Mouse (Mus musculus): ENCODE results near the gene Wbp2.
"Not testable (repeated sequence)": the region's sequence is repeated elsewhere in the genome, so short reads cannot be mapped to it uniquely, and the experiment has no call there.

Wbp2 gene

DNA sequence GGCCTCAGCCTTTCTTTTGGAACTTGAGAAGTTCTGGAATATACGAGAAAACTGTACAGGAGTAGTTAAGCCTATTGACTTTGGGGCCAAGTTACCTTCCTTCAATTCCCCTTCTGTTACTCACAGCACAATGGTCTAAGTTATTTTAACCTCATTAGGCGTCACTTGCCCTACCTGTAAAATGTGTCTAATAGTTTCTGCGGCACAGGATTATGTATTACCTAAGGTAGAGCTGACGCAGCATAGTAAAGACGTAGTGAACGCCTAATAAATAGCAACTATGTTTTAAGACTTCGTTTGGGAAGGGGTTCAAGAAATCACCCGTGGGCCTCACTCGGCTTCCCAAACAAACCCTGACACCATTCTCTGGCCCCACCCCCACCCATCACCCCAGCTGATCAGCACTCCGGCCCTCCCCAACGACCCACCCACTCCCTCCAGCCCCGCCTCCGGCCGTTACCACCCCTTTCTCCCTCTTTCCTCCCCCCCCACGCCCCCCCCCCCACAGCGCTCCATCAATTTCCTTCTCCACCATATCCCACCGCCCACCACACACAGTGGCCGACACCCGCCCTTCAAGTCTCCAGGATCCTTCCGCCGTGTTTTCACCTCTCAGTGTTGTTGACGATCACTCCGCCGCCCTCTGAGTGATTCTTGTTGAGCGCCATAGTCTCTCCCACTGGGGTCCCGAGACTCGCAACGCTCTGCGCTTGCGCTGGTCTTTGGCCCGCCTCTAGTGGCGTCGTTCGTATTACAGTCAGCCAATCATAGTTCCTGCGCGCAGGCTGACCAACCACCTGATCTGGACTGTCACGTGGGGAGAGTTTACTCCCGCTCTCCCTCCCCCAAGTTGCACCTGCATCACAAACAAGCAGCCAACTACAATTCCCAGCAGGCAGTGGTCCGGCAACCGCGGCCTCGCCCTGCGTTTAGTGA is at the start of gene Wbp2:
TSS of gene Wbp2 (minus strand) at position 738 of the 936 bp plus-strand sequence.
- DNase-seq = peak; percentile 100

DNA sequence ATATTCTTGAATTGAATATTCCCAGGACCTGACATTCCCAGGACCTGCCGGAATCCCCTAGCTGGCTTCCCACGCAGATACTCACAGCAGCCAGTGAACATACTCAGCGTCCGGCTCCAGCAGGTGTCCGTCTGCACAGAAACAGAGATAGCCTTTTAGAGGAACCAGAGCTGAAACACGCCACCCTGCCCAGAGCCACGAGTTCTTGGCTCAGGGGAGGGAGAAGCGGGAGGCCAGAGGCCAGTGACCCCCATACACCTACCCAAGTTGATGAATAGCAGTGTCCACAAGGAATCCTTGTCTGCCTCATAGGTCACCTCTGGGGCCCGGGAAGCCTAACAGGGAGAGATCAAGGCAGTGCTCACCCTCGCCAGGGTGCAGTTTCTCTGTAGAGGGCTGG is 47.4 kb upstream of the Wbp2 start:
- DNase-seq = peak; percentile 33

GRCm38 (mm10) chr11:116133497-116133896 is 46.7 kb upstream of the Wbp2 start:
- peak; percentile 29 for DNase-seq

GRCm38 (mm10) chr11:116132366-116133333 is 45.9 kb upstream of the Wbp2 start:
- peak; percentile 63 for DNase-seq

DNA sequence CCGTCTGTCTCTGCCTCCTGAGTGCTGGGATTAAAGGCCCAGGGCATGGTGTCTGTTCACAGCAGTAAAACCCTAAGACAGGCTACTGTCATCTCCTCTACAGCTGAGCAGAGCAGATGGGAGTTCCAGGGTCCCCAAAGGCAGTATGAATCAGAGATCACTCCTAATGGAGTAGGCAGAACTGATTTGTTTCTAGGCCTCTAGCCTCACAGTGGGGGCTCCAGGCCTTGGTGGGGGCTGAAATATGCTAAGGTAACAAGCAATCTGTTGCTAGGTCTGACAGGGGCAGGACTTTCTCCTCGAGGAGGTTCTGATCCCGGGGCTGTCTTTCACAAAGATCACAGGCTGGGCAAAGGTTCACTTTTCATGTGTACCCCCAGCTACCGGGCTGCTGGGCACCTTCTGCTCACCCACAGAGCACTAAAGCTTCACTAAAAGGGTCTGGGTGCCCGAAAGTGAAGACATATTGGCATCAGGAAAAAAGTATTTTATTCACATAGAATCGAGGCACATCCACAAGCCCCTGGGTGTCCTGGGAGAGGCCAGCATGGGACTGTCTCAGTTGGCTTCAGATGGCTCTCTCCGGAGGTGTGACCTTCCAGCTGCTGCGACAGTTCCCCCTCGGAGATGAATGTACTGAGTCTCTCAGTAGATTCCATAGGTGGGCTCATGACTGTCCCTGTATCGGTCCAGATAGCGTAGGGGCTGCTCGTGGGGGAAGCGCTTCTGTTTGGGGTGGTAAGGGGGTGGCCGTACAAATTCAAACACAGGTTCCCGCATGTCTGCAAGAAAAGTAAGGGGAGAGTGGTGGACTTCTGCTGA is 44.8 kb upstream of the Wbp2 start:
- DNase-seq = peak; percentile 55

- peak; percentile 86 for DNase-seq
Observed at GRCm38 (mm10) chr11:116130488-116131205, 43.9 kb upstream of the Wbp2 start, which contains the start of gene Trim65. Gene Trim65, minus strand, starts transcription at chr11:116131128.

- no peak for DNase-seq
Observed at GRCm38 (mm10) chr11:116129993-116130487, 43.2 kb upstream of the Wbp2 start.

DNA sequence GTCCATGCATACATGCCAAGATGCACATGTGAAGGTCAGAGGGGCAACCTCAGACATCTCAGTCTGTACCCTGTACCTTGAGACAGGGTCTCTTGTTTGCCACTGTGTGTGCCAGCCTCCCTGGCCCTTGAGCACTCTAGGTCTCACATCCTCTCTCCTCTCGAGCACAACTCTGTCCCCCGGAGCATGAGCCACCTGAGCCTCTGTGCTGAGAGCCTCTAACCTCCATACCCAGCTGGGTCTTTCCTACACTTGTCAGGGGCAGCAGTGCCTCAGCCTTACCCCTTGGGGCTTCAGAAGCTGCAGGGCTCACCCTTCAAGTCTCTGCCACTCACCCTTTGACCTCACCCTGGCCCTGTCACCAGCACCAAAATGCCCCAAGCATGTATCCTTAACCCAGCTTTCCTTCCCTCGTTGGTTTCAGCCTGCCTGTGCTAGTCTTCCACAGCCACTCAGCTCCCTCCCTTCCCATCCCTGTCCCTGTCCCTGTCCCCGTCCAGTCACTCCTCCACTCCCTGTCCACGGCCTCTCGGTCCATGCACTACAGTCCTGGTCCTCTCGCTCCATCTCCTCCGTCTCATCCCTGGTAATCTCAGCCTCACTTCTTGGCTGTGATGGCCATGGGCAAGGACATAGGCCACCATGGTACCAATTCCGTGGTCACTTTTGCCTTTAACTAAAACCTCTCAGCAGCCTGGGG is 42.4 kb upstream of the Wbp2 start:
- peak; percentile 26 for DNase-seq

DNA sequence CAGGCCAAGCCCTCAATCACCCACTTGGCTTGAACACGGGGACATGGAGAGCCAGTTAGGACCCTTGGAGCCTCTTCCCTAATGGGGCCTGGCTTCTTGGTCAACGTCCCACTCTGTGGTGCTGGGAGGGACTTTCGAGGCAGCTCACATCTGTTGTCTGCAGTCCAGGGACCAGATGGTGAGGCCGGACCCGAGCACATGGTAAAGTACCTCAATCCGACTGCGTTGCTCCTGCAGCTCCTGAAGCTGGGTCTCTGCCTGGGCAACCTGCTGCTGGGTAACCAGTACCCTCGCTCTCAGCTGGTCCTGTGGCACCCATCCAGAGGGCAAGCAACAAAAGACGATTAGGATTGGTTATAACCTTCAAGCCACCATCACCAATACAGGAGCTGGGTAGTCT is 41.2 kb upstream of the Wbp2 start:
- DNase-seq = no peak

- DNase-seq = peak; percentile 64
Observed at GRCm38 (mm10) chr11:116127156-116127980, 40.6 kb upstream of the Wbp2 start, which contains the start of gene Trim47. Gene Trim47, minus strand, starts transcription at chr11:116127210.

GRCm38 (mm10) chr11:116126261-116126660 is 39.5 kb upstream of the Wbp2 start:
- DNase-seq = peak; percentile 28

- DNase-seq = not testable (repeated sequence)
Observed at GRCm38 (mm10) chr11:116121731-116122245, 35.0 kb upstream of the Wbp2 start.

DNA sequence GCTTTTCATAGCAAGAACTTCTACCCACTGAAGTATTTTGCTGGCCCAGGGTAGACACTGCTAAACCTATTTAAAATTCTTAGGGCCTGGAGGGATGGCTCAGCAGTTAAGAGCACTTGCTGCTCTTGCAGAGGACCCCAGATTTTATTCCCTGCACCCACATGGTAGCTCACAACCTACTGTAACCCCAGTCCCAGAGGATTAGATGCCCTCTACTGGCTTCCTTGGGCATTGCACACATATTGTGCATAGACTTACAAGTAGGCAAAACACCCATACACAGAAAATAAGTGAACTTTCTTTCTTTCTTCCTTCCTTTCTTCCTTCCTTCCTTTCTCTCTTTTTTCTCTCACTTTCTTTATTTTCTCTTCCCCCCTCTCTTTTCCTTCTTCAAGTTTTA is 31.0 kb upstream of the Wbp2 start:
- DNase-seq = no peak

GRCm38 (mm10) chr11:116117241-116117640 is 30.4 kb upstream of the Wbp2 start:
- no peak for DNase-seq

GRCm38 (mm10) chr11:116111611-116112203 is 24.9 kb upstream of the Wbp2 start:
- no peak for DNase-seq

DNA sequence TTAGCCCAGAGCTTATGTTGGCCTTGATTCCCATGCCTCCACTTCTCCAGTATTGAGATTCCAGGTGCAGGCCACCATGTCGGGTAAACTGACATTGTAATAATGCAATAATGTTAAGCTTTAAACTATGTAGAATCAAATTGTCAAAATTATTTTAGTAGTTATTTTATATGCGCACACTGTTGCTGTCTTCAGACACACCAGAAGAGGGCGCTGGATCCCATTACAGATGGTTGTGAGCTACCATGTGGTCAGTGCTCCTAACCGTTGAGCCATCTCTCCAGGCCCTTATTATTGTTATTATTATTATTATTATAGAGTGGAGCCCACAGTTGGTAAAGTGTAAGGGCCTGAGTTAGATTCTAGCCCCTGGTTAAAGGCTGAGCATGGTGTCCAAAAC is 24.3 kb upstream of the Wbp2 start:
- DNase-seq = no peak

- no peak for DNase-seq
Observed at GRCm38 (mm10) chr11:116110540-116110939, 23.7 kb upstream of the Wbp2 start.

- DNase-seq = no peak
Observed at GRCm38 (mm10) chr11:116110131-116110530, 23.3 kb upstream of the Wbp2 start.

DNA sequence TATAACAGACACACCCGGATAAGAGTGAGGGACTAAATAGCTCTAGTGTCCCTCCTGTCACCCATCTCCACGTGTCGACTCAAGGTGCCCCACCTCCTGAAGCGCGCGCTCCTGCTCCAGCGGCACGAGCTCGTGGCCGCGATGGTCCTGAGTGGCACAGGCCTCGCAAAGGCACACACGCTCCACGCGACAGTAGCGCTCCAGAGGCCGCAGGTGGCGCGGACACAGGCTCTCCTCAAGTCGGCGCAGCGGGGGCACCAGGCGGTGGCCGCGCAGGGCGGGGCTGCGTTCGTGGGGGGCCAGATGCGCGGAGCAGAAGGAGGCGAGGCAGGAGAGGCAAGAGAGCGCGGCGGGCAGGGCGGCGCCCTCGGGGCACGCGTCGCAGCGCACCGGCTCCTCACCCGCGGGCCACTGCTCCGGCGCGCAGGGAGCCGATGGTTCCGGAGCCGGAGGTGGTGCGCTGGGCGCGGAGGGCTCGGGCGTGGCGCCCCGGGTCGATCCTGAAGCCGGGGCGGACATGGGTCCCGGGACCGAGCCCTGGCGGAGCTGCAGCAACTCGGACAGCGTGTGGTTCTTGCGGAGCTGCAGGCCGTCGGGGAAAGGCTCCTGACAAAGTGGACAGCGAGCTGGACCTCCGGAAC is 22.8 kb upstream of the Wbp2 start:
- DNase-seq = no peak

Measured in cerebellum, adult 9-11 months (tissue).